Mouse (Mus musculus): ENCODE results near the gene Knstrn. TPM values are rescaled to one million over a fixed set of nuclear protein-coding genes. Genes with fewer than 3 reads are reported as not detected.

Gene Knstrn
- total and polyA plus RNA-seq, 3 experiments = 0.65 to 2.1 (median 1.8) TPM

GRCm38 (mm10) chr2:118790551-118791525 is 23.0 kb upstream of the Knstrn start:
- peak; percentile 87 for DNase-seq

GRCm38 (mm10) chr2:118791591-118792258 is 22.1 kb upstream of the Knstrn start:
- DNase-seq = no peak

GRCm38 (mm10) chr2:118792259-118792613 is 21.6 kb upstream of the Knstrn start:
- DNase-seq = no peak

GRCm38 (mm10) chr2:118793636-118794035 is 20.2 kb upstream of the Knstrn start:
- DNase-seq = no peak

- no peak for DNase-seq
Observed at GRCm38 (mm10) chr2:118802542-118803118, 11.2 kb upstream of the Knstrn start.

- no peak for DNase-seq
Observed at GRCm38 (mm10) chr2:118804474-118804873, 9.3 kb upstream of the Knstrn start.

GRCm38 (mm10) chr2:118805137-118805536 is 8.7 kb upstream of the Knstrn start:
- DNase-seq = no peak

- no peak for DNase-seq
Observed at GRCm38 (mm10) chr2:118805756-118806155, 8.0 kb upstream of the Knstrn start.

GRCm38 (mm10) chr2:118806860-118807259 is 6.9 kb upstream of the Knstrn start:
- DNase-seq = peak; percentile 46

- no peak for DNase-seq
Observed at GRCm38 (mm10) chr2:118810861-118811260, 2.9 kb upstream of the Knstrn start.

GRCm38 (mm10) chr2:118812724-118813123 is 1.1 kb upstream of the Knstrn start:
- DNase-seq = no peak

- DNase-seq = no peak
Observed at GRCm38 (mm10) chr2:118822800-118823199, 9.0 kb downstream of the Knstrn start.

GRCm38 (mm10) chr2:118824396-118824795 is 10.6 kb downstream of the Knstrn start:
- DNase-seq = no peak

- DNase-seq = no peak
Observed at GRCm38 (mm10) chr2:118829096-118829495, 15.3 kb downstream of the Knstrn start.

- DNase-seq = no peak
Observed at GRCm38 (mm10) chr2:118834061-118834460, 20.3 kb downstream of the Knstrn start.

- no peak for DNase-seq
Observed at GRCm38 (mm10) chr2:118835115-118835514, 21.3 kb downstream of the Knstrn start.

GRCm38 (mm10) chr2:118838330-118838729 is 24.5 kb downstream of the Knstrn start:
- DNase-seq = no peak

GRCm38 (mm10) chr2:118841186-118841585 is 27.4 kb downstream of the Knstrn start:
- no peak for DNase-seq

- peak; percentile 89 for DNase-seq
Observed at GRCm38 (mm10) chr2:118841774-118842173, 28.0 kb downstream of the Knstrn start.

- no peak for DNase-seq
Observed at GRCm38 (mm10) chr2:118844427-118844826, 30.6 kb downstream of the Knstrn start.

- no peak for DNase-seq
Observed at GRCm38 (mm10) chr2:118846246-118846645, 32.4 kb downstream of the Knstrn start.

GRCm38 (mm10) chr2:118851756-118852155 is 38.0 kb downstream of the Knstrn start:
- no peak for DNase-seq
